Mouse (Mus musculus): ENCODE measurements around the gene Man1a2. TPM values are rescaled to one million over a fixed set of nuclear protein-coding genes. Genes with fewer than 3 reads are reported as not detected.

Gene Man1a2
- polyA plus RNA-seq, 1 experiment from 2014 or later, result 98.4 TPM

GRCm38 (mm10) chr3:100618511-100618910 lies 66.8 kb downstream of the Man1a2 start:
- H3K9me3 ChIP-seq, result no peaks in the 10 kb centered on the region
- no peaks in the 10 kb centered on the region for H3K4me1 ChIP-seq (replicated peaks)
- no peak for ATAC-seq (ENCODE audit: insufficient number of reproducible peaks, insufficient read depth, low FRiP score, low TSS enrichment, low read depth)
- no peaks in the 10 kb centered on the region for H3K27me3 ChIP-seq
- no peak overlapping the region for H3K4me2 ChIP-seq
- no peak overlapping the region for H3K9ac ChIP-seq (replicated peaks)
- H3K36me3 ChIP-seq, result peaks cover 11% of the 10 kb centered on the region; the same call in 1 of the 2 replicates
- no peak overlapping the region for H3K4me3 ChIP-seq (replicated peaks)
- no peak overlapping the region for H3K27ac ChIP-seq
- WGBS, result 75% methylated on average over 4 of the region's 4 CpGs

- Histone ChIP-seq H3K9me3 (no peaks in the 10 kb centered on the region), H3K4me2 (no peak overlapping the region)
Observed at GRCm38 (mm10) chr3:100610916-100611315, 74.4 kb downstream of the Man1a2 start.

GRCm38 (mm10) chr3:100604539-100604938 lies 80.8 kb downstream of the Man1a2 start:
- 0 out of 2 replicates have a peak, but pooled peaks cover 3% of the 10 kb centered on the region for H3K4me1 ChIP-seq (replicated peaks)
- no peaks in the 10 kb centered on the region for H3K27me3 ChIP-seq
- no peak overlapping the region for H3K9ac ChIP-seq (replicated peaks)
- H3K4me3 ChIP-seq (replicated peaks), result no peak overlapping the region
- no peak overlapping the region for H3K4me2 ChIP-seq
- no peak overlapping the region for H3K27ac ChIP-seq
- ATAC-seq (ENCODE audit: insufficient number of reproducible peaks, insufficient read depth, low FRiP score, low TSS enrichment, low read depth), result no peak
- peaks cover 23% of the 10 kb centered on the region; the same call in 1 of the 2 replicates for H3K36me3 ChIP-seq
- 86% methylated on average over 2 of the region's 2 CpGs for WGBS
- no peaks in the 10 kb centered on the region for H3K9me3 ChIP-seq

More at GRCm38 (mm10) chr3:100610916-100611315, 74.4 kb downstream of the Man1a2 start:
- Histone ChIP-seq H3K36me3 (0 out of 2 replicates have a peak, but pooled peaks cover 5% of the 10 kb centered on the region), H3K4me1 (replicated peaks) (0 out of 2 replicates have a peak, but pooled peaks cover 3% of the 10 kb centered on the region), H3K4me3 (replicated peaks) (no peak overlapping the region), H3K27me3 (no peaks in the 10 kb centered on the region), H3K27ac (no peak overlapping the region), H3K9ac (replicated peaks) (no peak overlapping the region)
- ATAC-seq (ENCODE audit: insufficient number of reproducible peaks, insufficient read depth, low FRiP score, low TSS enrichment, low read depth), result no peak
- WGBS, result 88% methylated on average over 1 of the region's 1 CpGs

GRCm38 (mm10) chr3:100599265-100599820 lies 86.0 kb downstream of the Man1a2 start:
- Histone ChIP-seq H3K9me3 (no peaks in the 10 kb centered on the region), H3K4me1 (replicated peaks) (no peaks in the 10 kb centered on the region), H3K4me3 (replicated peaks) (no peak overlapping the region), H3K27ac (no peak overlapping the region), H3K9ac (replicated peaks) (no peak overlapping the region), H3K4me2 (no peak overlapping the region), H3K27me3 (no peaks in the 10 kb centered on the region), H3K36me3 (peaks cover 16% of the 10 kb centered on the region; the same call in 1 of the 2 replicates)
- ATAC-seq (ENCODE audit: insufficient number of reproducible peaks, insufficient read depth, low FRiP score, low TSS enrichment, low read depth), result no peak
- 89% methylated on average over 2 of the region's 2 CpGs for WGBS

DNA sequence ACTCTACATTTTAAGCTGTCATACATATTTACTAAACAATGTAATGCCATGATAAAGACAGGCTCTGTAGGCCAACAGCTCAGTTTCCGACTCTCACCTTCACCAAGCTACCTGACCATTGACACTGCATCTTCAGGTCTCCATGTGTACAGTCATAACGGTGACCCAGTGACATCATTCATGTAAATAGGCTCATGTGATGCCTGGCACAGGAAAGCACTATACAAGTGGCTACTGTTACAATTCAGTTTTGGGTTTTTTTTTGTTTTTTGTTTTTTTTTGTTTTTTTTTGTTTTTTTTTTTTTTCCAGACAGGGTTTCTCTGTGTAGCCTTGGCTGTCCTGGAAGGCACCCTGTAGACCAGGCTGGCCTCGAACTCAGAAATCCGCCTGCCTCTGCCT lies 94.2 kb downstream of the Man1a2 start:
- WGBS, result 96% methylated on average over 4 of the region's 4 CpGs
- Histone ChIP-seq H3K4me2 (no peak overlapping the region), H3K36me3 (peaks cover 16% of the 10 kb centered on the region), H3K4me1 (replicated peaks) (no peaks in the 10 kb centered on the region), H3K9me3 (no peaks in the 10 kb centered on the region), H3K27me3 (no peaks in the 10 kb centered on the region), H3K9ac (replicated peaks) (no peak overlapping the region), H3K27ac (no peak overlapping the region), H3K4me3 (replicated peaks) (no peak overlapping the region)
- ATAC-seq (ENCODE audit: insufficient number of reproducible peaks, insufficient read depth, low FRiP score, low TSS enrichment, low read depth), result no peak

DNA sequence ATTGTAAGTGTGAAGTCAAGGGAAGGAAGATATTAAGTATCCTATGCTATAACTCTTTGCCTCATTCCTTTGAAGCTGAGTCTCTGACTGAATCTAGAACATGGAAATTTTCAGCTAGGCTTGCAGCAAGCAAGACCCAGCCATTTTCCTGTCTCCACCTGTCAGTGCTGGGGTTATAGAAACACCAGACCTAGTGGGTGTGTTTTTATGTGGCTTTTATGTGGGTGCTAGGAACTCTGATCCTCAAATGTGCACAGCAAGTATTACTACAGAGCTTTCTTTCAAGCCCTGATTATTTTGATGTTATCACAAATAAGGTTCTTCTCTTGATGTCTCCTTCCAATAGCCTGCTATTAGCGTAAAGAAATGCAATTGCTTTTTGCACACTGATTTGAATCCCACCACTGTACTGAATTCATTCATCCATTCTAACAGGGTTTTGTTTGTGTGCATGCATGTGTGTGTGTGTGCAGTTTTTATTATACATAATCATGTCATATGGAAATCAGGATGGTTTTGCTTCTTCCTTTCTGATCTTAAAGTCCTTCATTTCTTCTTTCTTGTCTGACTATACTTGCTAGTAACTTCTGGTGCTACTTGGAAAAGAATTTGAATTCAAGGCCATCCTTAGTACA lies 102.5 kb downstream of the Man1a2 start:
- 96% methylated on average over 1 of the region's 1 CpGs for WGBS
- ATAC-seq (ENCODE audit: insufficient number of reproducible peaks, insufficient read depth, low FRiP score, low TSS enrichment, low read depth), result no peak
- H3K9ac ChIP-seq (replicated peaks), result no peak overlapping the region

DNA sequence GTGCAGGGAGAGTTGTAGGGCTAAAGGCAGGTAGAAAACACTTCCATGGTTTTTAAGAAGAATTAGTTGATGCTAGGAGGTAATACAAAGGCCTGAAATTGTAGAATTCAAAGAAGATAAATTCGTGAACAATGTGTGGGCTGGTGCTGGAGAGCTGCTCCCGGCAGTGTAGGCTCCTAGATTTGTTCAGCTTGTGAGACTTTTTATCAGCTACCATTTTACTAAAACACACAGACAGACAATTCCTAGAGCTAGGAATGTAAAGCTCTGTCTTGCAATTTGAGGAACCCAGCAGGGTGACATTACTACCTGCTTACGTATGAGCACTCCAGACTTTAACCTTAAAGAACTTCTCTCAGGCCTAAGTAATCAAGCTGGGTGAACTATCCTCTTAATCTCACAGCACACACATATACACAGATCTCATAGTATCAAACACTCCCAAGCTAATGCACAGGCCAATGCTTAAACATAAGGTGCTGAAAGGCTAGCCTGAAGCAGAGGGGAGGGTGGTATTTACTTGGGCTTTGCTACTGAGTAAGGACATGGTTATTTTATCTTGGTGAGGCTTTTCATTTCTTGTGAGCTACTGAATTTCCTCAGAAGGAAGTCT lies 112.6 kb downstream of the Man1a2 start:
- no peak overlapping the region for H3K9ac ChIP-seq (replicated peaks)
- H3K27ac ChIP-seq, result no peak overlapping the region
- H3K4me3 ChIP-seq (replicated peaks), result no peak overlapping the region
- no peak overlapping the region for H3K4me2 ChIP-seq
- ATAC-seq (ENCODE audit: insufficient number of reproducible peaks, insufficient read depth, low FRiP score, low TSS enrichment, low read depth), result no peak
- no peaks in the 10 kb centered on the region for H3K27me3 ChIP-seq
- no peaks in the 10 kb centered on the region for H3K4me1 ChIP-seq (replicated peaks)
- WGBS, result 86% methylated on average over 3 of the region's 3 CpGs
- no peaks in the 10 kb centered on the region for H3K9me3 ChIP-seq
- H3K36me3 ChIP-seq, result peaks cover 22% of the 10 kb centered on the region; the same call in 1 of the 2 replicates

More for the DNA sequence above, 102.5 kb downstream of the Man1a2 start:
- Histone ChIP-seq H3K4me2 (no peak overlapping the region), H3K36me3 (peaks cover 26% of the 10 kb centered on the region; the same call in 1 of the 2 replicates), H3K4me3 (replicated peaks) (no peak overlapping the region), H3K27ac (no peak overlapping the region), H3K4me1 (replicated peaks) (no peaks in the 10 kb centered on the region), H3K9me3 (no peaks in the 10 kb centered on the region), H3K27me3 (no peaks in the 10 kb centered on the region)

DNA sequence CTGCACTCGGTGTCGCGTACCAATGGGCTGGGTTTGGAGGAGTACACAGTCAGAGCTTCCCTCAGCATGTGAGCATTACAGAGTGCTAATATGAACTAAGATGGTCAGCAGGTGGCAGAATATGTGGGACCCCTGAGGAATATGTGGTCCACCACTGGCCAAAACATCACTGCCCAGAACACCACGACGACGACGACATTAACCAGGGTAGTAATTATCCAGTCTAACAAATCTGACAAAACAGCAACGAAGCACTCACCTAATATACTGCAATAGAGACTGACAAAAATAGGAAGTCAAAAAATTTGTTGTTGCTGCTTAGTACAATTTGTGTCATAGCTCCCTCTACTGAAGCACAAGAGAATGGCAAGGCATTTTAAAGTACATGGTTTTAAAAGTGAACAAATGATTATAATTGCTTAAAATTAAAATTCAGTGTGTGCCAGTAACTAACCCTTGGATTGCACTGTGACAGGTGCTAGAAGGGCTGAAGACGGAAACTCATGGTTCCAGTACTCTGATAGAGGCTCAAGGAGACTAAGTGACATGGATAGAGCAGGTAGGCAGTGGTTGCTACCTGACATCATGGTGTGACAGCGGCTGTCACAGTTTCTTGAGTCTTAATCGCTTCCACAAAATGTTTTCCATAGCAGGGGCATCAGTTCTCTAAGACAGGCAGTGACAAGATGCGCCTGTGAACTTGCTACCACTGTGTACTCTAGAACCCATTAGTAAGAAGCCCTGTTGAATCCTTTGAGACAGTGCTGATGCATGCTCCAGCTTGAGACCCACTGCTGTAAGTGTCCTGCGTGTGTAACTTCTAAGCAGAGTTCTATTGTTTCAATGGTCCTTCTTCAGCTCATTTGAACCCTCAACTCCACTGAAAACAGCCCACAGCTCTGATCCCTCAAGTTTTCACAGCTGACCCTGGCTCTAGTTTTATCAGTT lies 116.6 kb downstream of the Man1a2 start:
- Histone ChIP-seq H3K36me3 (peaks cover 25% of the 10 kb centered on the region; the same call in 1 of the 2 replicates), H3K4me1 (replicated peaks) (no peaks in the 10 kb centered on the region), H3K4me2 (no peak overlapping the region), H3K4me3 (replicated peaks) (no peak overlapping the region), H3K9me3 (no peaks in the 10 kb centered on the region), H3K27ac (no peak overlapping the region), H3K9ac (replicated peaks) (no peak overlapping the region), H3K27me3 (no peaks in the 10 kb centered on the region)
- 84% methylated on average over 13 of the region's 13 CpGs for WGBS
- no peak for ATAC-seq (ENCODE audit: insufficient number of reproducible peaks, insufficient read depth, low FRiP score, low TSS enrichment, low read depth)

DNA sequence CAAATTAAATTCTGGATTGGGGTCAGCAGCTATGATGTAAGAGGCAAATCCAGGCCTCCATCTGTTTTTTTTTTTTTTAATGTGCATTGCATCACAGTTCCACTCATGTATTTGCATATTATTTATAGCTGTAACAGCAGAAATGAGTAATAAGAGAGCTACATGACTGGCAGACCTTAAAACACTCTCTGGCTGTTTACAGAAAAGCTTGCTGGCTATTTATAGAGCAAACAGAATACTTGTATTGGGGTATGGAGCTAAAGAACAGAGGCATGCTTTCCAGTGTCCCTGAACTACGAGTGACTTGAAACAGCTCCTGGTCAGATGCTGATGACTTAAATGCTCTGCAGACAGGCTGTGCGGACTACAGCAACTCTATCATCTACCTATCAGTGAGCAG lies 121.7 kb downstream of the Man1a2 start:
- Histone ChIP-seq H3K4me2 (no peak overlapping the region), H3K27me3 (no peaks in the 10 kb centered on the region), H3K4me3 (replicated peaks) (no peak overlapping the region), H3K9ac (replicated peaks) (no peak overlapping the region), H3K36me3 (peaks cover 34% of the 10 kb centered on the region; the same call in 1 of the 2 replicates), H3K9me3 (no peaks in the 10 kb centered on the region), H3K27ac (no peak overlapping the region), H3K4me1 (replicated peaks) (no peaks in the 10 kb centered on the region)
- 81% methylated on average over 2 of the region's 2 CpGs for WGBS
- ATAC-seq (ENCODE audit: insufficient number of reproducible peaks, insufficient read depth, low FRiP score, low TSS enrichment, low read depth), result no peak

- Histone ChIP-seq H3K4me2 (no peak overlapping the region), H3K27ac (no peak overlapping the region), H3K36me3 (peaks cover 32% of the 10 kb centered on the region; the same call in 1 of the 2 replicates), H3K4me1 (replicated peaks) (no peaks in the 10 kb centered on the region), H3K9me3 (no peaks in the 10 kb centered on the region), H3K4me3 (replicated peaks) (no peak overlapping the region), H3K9ac (replicated peaks) (no peak overlapping the region), H3K27me3 (no peaks in the 10 kb centered on the region)
- ATAC-seq (ENCODE audit: insufficient number of reproducible peaks, insufficient read depth, low FRiP score, low TSS enrichment, low read depth), result no peak
- WGBS, result 92% methylated on average over 7 of the region's 7 CpGs
Observed at GRCm38 (mm10) chr3:100562455-100562854, 122.8 kb downstream of the Man1a2 start.
